Mouse (Mus musculus): ENCODE measurements at regions not wholly inside any gene's neighbourhood (a gene's known extent, or its start where the extent isn't known, plus 50 kb on each side); places are given as distances from the start of the nearest gene placed in this dataset.

DNA sequence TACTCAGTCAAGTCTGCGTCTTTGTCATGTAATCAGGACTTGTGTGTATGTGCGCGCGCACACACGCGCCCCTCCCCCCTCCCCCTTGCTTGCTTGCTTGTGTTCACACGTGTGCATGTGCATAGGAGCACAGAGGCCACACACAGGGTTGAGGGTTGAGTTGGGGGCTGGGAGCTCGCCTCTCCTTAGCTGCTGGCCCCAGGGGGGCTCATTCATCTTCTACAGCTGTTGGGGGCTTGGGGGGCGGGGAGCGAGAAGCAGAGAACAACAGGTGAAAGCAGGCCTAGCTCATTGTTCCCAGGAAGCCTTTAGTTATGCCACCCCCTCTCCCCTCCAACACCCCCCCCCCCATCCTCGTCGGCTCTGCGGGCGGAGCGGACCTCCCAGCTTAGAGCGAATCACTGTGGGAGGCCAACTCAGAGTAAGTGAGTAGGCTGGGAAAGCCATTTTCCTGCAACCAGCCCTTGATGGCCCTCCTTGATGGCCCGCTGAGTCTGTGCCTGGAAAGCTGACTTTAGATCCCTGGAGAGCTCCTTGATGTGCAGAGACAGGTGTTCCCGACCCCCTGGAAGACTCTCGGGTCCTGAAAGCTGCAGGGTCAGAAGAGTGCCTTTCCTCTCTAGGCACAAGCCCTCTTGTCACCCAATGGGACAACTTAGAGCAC, 78.8 kb downstream of the Asb13 start:
- TF ChIP-seq GATA1 (IDR thresholded peaks at IDR 0.05; ENCODE audit: borderline replicate concordance, low read length), result no peak
- TF ChIP-seq FLI1 (IDR thresholded peaks at IDR 0.05; ENCODE audit: low read length), result no peak
- Histone ChIP-seq H3K4me3 (replicated peaks) (no peak overlapping the region), H3K4me1 (no peaks in the 10 kb centered on the region), H3K9me3 (no peaks in the 10 kb centered on the region), H3K36me3 (replicated peaks; ENCODE audit: low read length) (no peaks in the 10 kb centered on the region), H3K27me3 (replicated peaks) (peaks cover 6% of the 10 kb centered on the region)

DNA sequence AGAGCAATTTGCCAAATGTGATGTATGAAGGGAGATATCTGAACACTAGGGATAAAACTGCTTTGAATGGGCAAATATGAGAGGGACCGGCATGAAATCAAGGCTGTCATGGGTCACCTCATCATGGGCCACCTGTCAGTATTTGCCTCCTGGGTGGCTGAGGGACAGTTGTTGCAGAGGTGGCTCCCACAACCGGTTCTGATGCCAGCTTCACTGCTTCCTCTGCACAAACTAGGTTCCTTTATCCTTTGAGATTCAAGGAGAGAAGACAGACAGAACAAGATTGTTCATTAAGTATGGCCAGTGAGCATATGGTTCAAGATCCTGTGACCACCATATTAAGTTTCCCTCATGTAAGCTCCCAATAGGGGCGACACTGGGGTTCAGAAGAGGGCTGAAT, 78.3 kb downstream of the Asb13 start:
- no peaks in the 10 kb centered on the region for H3K4me1 ChIP-seq
- no peak for TF ChIP-seq FLI1 (IDR thresholded peaks at IDR 0.05; ENCODE audit: low read length)
- no peak for TF ChIP-seq GATA1 (IDR thresholded peaks at IDR 0.05; ENCODE audit: borderline replicate concordance, low read length)
- no peaks in the 10 kb centered on the region for H3K9me3 ChIP-seq
- peaks cover 6% of the 10 kb centered on the region for H3K27me3 ChIP-seq (replicated peaks)
- no peaks in the 10 kb centered on the region for H3K36me3 ChIP-seq (replicated peaks; ENCODE audit: low read length)
- H3K4me3 ChIP-seq (replicated peaks), result no peak overlapping the region

DNA sequence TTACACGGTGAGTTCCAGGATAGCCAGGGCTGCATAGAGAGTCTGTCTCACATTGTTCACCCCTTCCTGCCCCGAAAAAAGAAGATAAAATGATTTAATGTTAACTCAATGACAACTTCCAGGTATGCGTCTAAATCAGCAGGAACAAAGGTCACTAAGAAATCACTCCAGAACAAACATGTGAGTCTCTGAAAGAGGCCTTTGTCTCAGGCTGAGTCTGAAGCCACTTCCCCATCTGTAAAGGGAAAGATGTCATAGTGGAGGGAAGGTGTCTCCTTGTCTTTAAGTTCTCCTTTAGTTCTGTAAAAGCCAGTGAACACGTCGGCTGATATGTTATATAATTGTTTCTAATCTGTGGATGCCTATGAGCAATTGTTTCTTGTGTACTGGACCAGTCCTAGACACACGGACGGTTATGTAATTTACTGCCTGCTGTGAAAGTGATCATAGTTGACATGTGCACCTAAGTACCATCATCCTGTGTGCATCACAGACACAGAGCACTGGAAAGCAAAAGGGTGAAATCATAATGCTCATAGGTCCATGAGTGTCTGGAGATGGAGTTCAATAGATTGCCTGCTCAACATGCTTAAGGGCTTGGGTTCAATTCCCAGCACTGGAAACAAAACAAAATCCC, 76.3 kb downstream of the Asb13 start:
- Histone ChIP-seq H3K4me3 (replicated peaks) (no peak overlapping the region), H3K4me1 (no peaks in the 10 kb centered on the region), H3K36me3 (replicated peaks; ENCODE audit: low read length) (no peaks in the 10 kb centered on the region), H3K27me3 (replicated peaks) (peaks cover 6% of the 10 kb centered on the region), H3K9me3 (no peaks in the 10 kb centered on the region)
- TF ChIP-seq FLI1 (IDR thresholded peaks at IDR 0.05; ENCODE audit: low read length), result no peak
- no peak for TF ChIP-seq GATA1 (IDR thresholded peaks at IDR 0.05; ENCODE audit: borderline replicate concordance, low read length)

DNA sequence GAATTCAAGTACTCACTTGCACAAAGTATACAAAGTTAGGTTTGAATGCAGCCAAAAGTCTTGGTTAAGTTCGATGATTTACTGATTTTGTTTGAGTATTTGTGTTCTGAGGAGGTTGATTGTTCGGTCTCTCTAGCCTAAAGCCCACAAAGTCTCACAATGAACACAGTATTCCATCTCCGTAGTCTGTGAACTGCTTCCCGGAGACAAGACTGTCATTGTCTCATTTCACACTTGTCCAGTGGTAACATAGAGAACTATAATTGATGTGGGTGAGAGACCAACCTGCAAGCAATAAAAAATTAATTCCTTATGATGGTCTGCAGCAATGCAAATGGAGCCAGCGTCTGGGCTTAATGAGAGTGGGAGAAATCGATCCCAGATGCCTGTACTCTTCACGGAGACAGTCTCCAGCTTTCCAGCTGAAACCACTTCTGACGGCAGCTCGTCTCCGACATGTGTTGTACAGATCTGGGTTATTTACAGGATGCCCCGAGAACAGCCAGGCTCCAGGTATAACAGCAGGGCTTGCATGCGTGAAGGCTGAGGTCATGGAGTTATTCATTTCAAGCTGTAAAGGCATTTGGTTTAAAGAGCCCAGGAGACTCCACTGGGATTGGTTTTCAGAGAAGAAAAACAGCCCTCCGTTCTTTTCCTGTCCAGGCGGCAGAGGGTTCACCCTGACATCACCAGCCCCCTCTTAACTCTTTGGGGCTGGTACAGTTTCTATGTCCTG, 75.2 kb downstream of the Asb13 start:
- no peak overlapping the region for H3K4me3 ChIP-seq (replicated peaks)
- H3K36me3 ChIP-seq (replicated peaks; ENCODE audit: low read length), result no peaks in the 10 kb centered on the region
- H3K27me3 ChIP-seq (replicated peaks), result peaks cover 6% of the 10 kb centered on the region
- H3K4me1 ChIP-seq, result no peaks in the 10 kb centered on the region
- no peaks in the 10 kb centered on the region for H3K9me3 ChIP-seq
- TF ChIP-seq FLI1 (IDR thresholded peaks at IDR 0.05; ENCODE audit: low read length) (no peak), GATA1 (IDR thresholded peaks at IDR 0.05; ENCODE audit: borderline replicate concordance, low read length) (no peak)
